8 mouse cellular contexts compared by ENCODE assay signal in the genomic region with DNA sequence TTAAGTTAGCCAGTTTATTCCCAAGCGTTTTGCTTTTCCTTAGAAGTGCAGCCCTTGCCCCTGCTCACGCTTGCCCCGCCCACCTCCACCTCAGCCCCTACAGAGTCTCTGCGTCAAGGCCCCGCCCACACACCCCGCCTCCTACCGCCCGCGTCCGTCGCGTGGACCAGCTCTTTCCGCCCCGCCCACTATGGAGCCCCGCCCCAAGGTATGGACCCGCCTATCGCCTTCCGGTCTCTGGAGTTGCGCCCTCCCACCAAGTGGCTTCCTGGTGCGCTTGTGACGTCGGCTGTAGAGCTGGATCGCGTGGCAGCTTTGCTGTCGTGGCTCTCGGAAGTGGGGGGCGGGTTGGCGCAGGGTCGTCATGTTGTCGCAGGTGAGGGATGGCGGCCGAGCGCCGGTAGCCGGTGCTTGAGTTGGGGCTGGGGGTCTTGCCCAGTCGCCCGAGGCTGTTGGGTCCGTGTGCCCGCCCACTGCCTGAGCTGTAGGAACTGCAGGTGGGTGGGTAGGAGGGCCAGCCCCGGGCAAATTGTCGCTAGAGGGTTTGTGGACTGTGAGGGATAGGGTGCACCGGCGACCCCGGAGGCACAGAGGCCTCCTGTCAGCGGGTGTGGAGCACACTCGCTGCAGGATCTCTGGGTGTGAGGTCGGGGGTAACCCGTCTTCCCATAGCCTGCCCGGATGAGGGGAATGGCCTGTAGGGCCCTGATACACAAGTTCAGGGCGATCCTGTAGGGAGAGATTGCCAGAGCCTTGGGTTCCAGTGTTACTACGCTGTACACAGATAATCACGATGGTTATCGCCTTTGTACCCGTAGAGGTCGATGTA. TPM values are rescaled to one million over a fixed set of nuclear protein-coding genes. Genes with fewer than 3 reads are reported as not detected.
A peak's percentile ranks its signal among the peaks of the same experiment; 100 is the strongest.
DNase-seq lines count a peak whose midpoint lies in the region; ATAC-seq lines count a peak whose summit lies in the region.

A gene (plus strand): TSS at position 236 of the 829 bp plus-strand sequence.

- peak within 1 kb of the TSS; percentile 90 for H3K4me3 ChIP-seq in brown adipose tissue, adult 24 weeks (ENCODE audit: insufficient read depth, low read depth, low read length)
- H3K4me3 ChIP-seq in heart, embryonic 13.5 days, result peak within 1 kb of the TSS; percentile 74
- H3K4me3 ChIP-seq in liver, embryonic 12.5 days, result peak within 1 kb of the TSS; percentile 78
- peak within 1 kb of the TSS; percentile 76 for H3K4me3 ChIP-seq in stomach, embryonic 15.5 days (replicated peaks)

- H3K36me3 ChIP-seq in heart, embryonic 13.5 days, result peaks cover 19% of the 10 kb centered on the region
- peaks cover 18% of the 10 kb centered on the region for H3K36me3 ChIP-seq in liver, embryonic 12.5 days
- no peaks in the 10 kb centered on the region; the same call in 1 of the 2 replicates for H3K36me3 ChIP-seq in stomach, embryonic 15.5 days

- no peaks in the 10 kb centered on the region for H3K4me1 ChIP-seq in brown adipose tissue, adult 24 weeks (ENCODE audit: control insufficient read depth, insufficient read depth, insufficient read length, low read length)
- H3K4me1 ChIP-seq in heart, embryonic 13.5 days, result peaks cover 12% of the 10 kb centered on the region
- peaks cover 28% of the 10 kb centered on the region for H3K4me1 ChIP-seq in liver, embryonic 12.5 days
- H3K4me1 ChIP-seq in stomach, embryonic 15.5 days, result no peaks in the 10 kb centered on the region

- DNase-seq in CD4-positive, CD25-positive, alpha-beta regulatory T cell, adult 2 months (ENCODE audit: low read depth, low spot score), result peak; percentile 100
- peak; percentile 52 for DNase-seq in fat pad, adult 2 months (ENCODE audit: extremely low read depth, low read depth, low spot score)
- DNase-seq in kidney, postnatal 10 days, result peak; percentile 100
- peak; percentile 96 to 98 for DNase-seq in natural killer cell, adult 2 months (ENCODE audit: low spot score in 2 of 2)

- H3K27me3 ChIP-seq in heart, embryonic 13.5 days (replicated peaks), result no peaks in the 10 kb centered on the region
- no peaks in the 10 kb centered on the region for H3K27me3 ChIP-seq in liver, embryonic 12.5 days (replicated peaks)
- H3K27me3 ChIP-seq in stomach, embryonic 15.5 days (replicated peaks), result no peaks in the 10 kb centered on the region

- no peaks in the 10 kb centered on the region for H3K9me3 ChIP-seq in heart, embryonic 13.5 days
- H3K9me3 ChIP-seq in liver, embryonic 12.5 days (replicated peaks), result no peaks in the 10 kb centered on the region
- H3K9me3 ChIP-seq in stomach, embryonic 15.5 days, result no peaks in the 10 kb centered on the region

- peak within 1 kb of the TSS; percentile 96 for H3K9ac ChIP-seq in heart, embryonic 13.5 days
- H3K9ac ChIP-seq in liver, embryonic 12.5 days, result peak within 1 kb of the TSS; percentile 81
- peak within 1 kb of the TSS; percentile 96 for H3K9ac ChIP-seq in stomach, embryonic 15.5 days

- WGBS in heart, embryonic 13.5 days, result under 1% methylated on average over 55 of the region's 55 CpGs
- WGBS in liver, embryonic 12.5 days (ENCODE audit: insufficient replicate concordance), result 1% methylated on average over 55 of the region's 55 CpGs
- WGBS in stomach, embryonic 15.5 days, result 1% methylated on average over 55 of the region's 55 CpGs

- H3K27ac ChIP-seq in brown adipose tissue, adult 24 weeks (replicated peaks; ENCODE audit: low read depth, low read length), result peak within 1 kb of the TSS; percentile 77
- peak within 1 kb of the TSS; percentile 86 for H3K27ac ChIP-seq in heart, embryonic 13.5 days (replicated peaks)
- peak within 1 kb of the TSS; percentile 82 for H3K27ac ChIP-seq in liver, embryonic 12.5 days
- H3K27ac ChIP-seq in stomach, embryonic 15.5 days, result peak within 1 kb of the TSS; percentile 84

- H3K4me2 ChIP-seq in heart, embryonic 13.5 days, result peak within 1 kb of the TSS; percentile 74
- H3K4me2 ChIP-seq in liver, embryonic 12.5 days, result peak within 1 kb of the TSS; percentile 94
- H3K4me2 ChIP-seq in stomach, embryonic 15.5 days, result peak within 1 kb of the TSS; percentile 74

- ATAC-seq in heart, embryonic 13.5 days (ENCODE audit: extremely low read depth, insufficient number of reproducible peaks, low FRiP score, low TSS enrichment), result peak; percentile 99
- ATAC-seq in liver, embryonic 12.5 days, result peak; percentile 94
- peak; percentile 97 for ATAC-seq in stomach, embryonic 15.5 days (ENCODE audit: insufficient read depth, low FRiP score, low read depth)

RNA-seq across cellular contexts. Expression of the gene that starts here (rescaled TPM):
- 16.4 and 28.5 TPM in 2 replicates for polyA plus RNA-seq in brown adipose tissue, adult 24 weeks (2012; ENCODE audit: insufficient read depth, insufficient read length, missing spikeins)
- polyA plus RNA-seq in heart, embryonic 13.5 days (2015; fragmentation: Nextera tagmentation; extraction: Ambion mirVana), result 47.7 and 52.3 TPM in 2 replicates
- polyA plus RNA-seq in liver, embryonic 12.5 days (2016; fragmentation: Nextera tagmentation; extraction: Ambion mirVana), result 32.2 and 35.0 TPM in 2 replicates
- 76.7 and 80.1 TPM in 2 replicates for polyA plus RNA-seq in stomach, embryonic 15.5 days (2015; fragmentation: Nextera tagmentation; extraction: Ambion mirVana)

Comparison
In these comparisons a context has a peak if more than half of its experiments do, and no peak if none do; other contexts are left out.
1. Peak in every context shown above with its lines: DNase-seq, ATAC-seq, H3K4me3 ChIP-seq and H3K27ac ChIP-seq.